Mouse (Mus musculus) G1E (cell line): ENCODE measurements around the gene Aire.

ENCODE experiments used
- CTCF ChIP-seq: IDR thresholded peaks from 2 replicates; pipeline ENCODE4 v1.5.1; 2012; ENCODE audit warnings: low read depth, low read length, inconsistent platforms, mixed read lengths
- GATA1 ChIP-seq: IDR thresholded peaks from 2 replicates; pipeline ENCODE4 v1.6.1; 2012; ENCODE audit warnings: borderline replicate concordance, low read length, inconsistent platforms, mixed read lengths
- GATA2 ChIP-seq: IDR thresholded peaks from 2 replicates; pipeline ENCODE4 v1.6.1; 2012; ENCODE audit warnings: low read depth, low read length, inconsistent platforms, borderline replicate concordance
- TAL1 ChIP-seq: conservative IDR thresholded peaks from 2 replicates; pipeline ENCODE4 v1.6.1; 2012; ENCODE audit warnings: low read depth, low read length, inconsistent platforms, mixed read lengths

GRCm38 (mm10) chr10:78067226-78067625 is 23.8 kb upstream of the Aire start:
- TF ChIP-seq CTCF: no peak
- TF ChIP-seq GATA1: no peak
- no peak for TF ChIP-seq GATA2
- no peak for TF ChIP-seq TAL1
